Mouse (Mus musculus) gastrocnemius, postnatal 36 days (tissue): ENCODE measurements around the gene Tmem40. TPM values are rescaled to one million over a fixed set of nuclear protein-coding genes. Genes with fewer than 3 reads are reported as not detected.

Experiments
- DNase-seq, 2 experiments: peaks; one replicate each; pipeline ENCODE4 v3.0.0; 2022
- intact Hi-C: fragments of 180-260 bp; cut with DNase I; formaldehyde crosslinking; loops from one replicate; pipeline ENCODE4 v1.15.1; 2025
- total RNA-seq, 2 experiments: library from RNA; stranded (reverse); gene quantifications; 2 replicates each; pipeline ENCODE4 v1.2.3; 2021

The Tmem40 gene
- total RNA-seq, 2 experiments from 2014 or later = 0.72 TPM; not detected in 1

DNA sequence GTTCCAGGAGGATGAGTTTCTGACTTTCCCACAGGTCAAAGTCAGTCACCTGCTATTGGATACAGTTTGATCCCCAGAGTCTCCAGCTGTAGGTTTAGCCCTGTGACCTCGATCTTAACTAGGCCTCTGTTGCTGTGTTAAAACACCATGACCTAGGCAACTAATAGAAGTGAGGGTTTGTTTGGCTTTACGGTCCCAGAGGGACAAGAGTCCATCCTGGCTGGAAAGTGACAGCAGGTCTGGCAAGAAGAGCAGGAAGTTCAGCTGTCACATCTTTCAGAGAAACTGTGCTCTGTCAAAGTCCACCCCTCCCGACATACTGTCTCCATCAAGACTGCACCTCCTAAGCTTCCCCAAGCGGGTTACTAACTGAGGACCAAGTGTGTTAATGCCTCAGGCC, 8.6 kb upstream of the Tmem40 start:
- intact Hi-C loops = no loop called here
- no peak for DNase-seq

DNA sequence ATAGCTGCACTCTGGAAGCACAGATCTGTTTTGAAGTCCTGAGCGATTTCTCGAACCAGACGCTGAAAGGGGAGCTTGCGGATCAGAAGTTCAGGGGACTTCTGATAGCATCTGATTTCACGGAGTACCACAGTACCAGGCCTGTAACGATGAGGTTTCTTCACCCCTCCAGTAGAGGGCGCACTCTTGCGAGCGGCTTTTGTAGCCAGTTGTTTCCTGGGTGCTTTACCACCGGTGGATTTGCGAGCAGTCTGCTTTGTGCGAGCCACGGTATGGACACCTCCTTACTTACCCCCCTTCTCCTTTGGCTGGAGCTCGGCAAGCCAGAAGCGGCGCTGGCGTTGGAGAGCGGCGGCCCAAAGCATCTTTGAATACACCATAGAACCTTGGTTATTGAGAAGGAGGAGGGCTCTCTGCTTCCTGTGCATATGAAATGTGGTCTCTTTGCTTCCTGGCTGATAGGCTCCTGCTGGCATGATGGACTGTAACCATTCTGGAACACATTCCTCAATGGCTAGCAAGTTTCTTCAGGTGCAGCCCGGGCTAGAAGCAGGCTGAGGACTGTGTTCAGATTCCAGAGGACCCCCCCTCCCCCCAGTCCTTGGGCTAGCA, 8.0 kb upstream of the Tmem40 start:
- intact Hi-C loops = no loop called here

DNA sequence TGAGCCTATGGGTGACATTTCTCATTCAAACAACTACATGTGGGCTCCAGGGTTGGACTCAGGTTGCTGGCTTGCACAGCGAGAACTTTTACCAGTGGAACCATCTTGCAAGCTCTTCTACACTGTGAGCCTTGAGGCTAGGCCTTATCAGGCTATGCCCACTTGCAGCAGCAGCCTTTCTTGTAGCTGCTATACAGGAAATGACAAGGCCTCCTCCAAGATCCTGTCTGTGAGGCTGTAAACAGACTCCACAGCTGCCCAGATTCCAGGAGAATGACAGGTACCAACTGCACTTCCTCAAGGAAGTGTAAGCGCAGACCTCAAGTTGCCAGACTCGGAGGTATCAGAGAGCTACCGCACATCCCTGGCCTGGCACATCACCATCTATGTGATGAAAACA, 6.0 kb upstream of the Tmem40 start:
- DNase-seq = no peak
- intact Hi-C loops = no loop called here

More for the DNA sequence above, 8.0 kb upstream of the Tmem40 start:
- no peak for DNase-seq

DNA sequence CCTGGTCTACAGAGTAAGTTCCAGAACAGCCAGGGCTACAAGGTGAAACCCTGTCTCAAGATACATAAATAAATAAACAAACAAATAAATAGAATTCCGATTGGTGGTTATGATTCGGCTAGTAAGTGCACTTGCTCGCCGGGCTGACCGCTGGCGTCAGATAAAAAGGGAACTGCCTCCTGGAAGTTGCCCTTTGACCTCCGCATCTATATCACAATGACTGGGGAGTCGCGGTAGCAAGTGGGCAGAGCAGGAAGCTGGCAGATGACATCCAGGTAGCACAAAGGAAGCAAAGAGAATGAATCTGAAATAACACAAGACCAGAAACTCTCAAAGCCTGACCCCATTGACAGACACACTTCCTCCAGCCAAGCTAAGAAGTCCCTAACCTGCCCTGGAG, 5.1 kb upstream of the Tmem40 start:
- intact Hi-C loops = no loop called here
- DNase-seq = no peak

DNA sequence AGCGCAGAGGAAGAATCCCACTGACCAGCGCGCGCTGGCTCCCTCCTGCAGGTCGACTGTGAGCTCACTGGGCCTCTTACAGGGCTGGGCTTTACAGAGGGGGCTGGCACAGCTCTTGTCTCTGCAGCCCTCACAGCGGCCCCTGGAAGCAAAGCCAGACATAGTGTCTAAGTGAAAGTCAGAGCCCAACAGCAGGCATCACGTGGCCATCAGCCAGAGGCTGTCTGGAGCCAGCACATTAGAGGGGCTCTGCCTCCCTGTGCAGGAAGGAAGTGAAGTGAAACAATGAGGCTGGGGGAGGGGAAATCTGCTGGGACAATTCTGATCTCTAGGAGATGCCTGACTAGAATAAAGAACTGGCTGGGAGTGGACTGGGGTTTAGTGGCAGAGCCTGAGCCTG, 2.0 kb upstream of the Tmem40 start:
- intact Hi-C loops = no loop called here
- DNase-seq = no peak

DNA sequence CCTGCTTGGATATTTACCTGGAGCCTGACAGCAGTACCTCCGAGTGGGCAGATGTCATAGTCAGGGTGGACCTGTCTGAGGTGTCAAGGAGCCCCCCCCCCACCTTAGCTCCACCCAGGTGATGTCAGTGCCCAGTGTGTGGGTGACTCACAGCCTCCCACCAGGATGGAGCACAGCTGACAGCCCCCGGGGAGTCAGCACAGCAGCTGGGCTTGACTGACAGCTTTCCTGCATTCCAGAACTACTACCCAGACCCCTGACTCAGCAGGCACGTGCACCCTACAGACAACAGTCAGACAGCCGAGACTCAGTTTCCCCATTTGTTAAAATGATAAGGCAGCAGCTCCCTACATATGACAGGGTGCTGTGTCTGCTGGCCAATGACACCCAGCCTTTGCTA, 1.2 kb downstream of the Tmem40 start:
- intact Hi-C loops = no loop called here

DNA sequence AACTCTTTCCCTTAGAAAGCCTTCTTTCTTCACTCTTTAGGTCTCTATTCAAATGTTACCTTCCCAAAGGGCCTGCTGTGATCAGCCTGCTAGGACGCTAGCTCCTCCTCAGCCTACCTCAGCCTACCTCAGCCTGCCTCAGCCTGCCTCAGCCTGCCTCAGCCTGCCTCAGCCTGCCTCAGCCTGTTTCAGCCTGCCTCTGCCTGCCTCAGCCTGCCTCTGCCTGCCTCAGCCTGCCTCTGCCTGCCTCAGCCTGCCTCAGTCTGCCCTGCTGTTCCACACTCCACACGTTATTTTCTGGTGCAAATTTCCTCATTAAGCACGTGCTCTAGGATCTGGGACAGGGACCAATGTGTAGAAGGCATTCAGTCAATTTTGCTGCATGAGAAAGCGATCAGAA, 2.1 kb downstream of the Tmem40 start:
- intact Hi-C loops = no loop called here
- DNase-seq = no peak

More for the DNA sequence above, 1.2 kb downstream of the Tmem40 start:
- no peak for DNase-seq

DNA sequence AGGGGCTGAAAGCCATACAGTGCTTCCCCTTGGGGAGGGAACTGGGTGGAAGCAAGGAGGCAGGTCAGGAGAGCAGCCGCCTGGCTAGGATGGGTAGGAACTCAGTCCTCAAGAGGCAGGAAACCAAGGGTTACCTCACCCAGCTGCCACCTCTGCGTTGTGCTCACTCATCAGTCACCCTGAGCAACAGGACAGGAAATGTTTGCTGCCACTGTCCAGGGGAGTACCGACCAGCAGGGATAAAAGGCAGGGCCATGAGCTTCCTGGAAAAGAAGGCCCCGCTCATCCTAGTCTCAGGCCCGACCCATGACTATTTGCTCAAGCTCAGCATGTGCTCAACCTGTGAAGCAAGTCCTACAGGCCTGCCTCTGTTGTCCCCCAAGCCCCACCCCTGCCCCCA, 2.7 kb downstream of the Tmem40 start:
- DNase-seq = no peak
- intact Hi-C loops = no loop called here

DNA sequence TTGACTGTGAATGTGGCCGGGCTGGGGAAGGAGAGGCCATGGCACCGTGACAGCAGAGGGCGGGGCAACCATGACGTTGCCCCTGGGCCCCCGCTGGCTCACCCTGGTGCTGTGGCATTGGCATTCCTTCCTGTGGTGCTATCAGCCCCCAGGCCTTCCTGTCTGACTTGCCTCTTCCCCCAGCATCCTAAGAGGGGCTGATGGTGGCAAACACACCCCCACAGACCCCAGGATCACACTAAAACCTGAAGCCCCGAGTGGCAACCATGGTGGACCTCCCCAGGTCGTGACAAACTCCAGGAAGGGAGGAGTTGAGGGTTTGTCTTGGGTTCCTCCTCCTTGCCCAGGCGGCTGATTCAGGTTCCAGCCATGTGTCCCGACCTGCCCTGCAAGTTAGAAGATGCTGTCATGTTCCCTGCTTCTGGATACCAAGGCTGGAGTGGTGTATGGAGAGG, 3.2 kb downstream of the Tmem40 start:
- intact Hi-C loops = no loop called here
- no peak for DNase-seq

DNA sequence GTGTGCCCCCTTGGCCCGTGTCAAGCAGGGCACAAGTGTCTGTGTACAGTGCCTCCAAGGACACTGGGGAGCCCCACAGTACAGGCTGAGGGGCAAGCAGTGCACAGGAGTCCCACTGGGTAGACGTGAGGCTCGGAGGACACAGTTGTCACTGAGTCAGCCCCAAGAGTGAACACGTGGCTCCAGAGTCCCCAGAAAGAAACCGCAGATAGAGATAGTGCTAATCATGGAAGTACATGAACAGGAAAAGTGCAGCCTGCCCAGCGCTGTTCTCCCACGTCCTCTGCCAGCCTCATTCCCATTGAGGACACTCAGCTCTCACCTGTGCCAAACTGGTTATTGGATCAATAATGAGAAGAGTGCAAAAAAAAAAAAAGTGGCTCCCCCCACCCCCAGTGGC, 6.7 kb downstream of the Tmem40 start:
- DNase-seq = no peak
- intact Hi-C loops = no loop called here

DNA sequence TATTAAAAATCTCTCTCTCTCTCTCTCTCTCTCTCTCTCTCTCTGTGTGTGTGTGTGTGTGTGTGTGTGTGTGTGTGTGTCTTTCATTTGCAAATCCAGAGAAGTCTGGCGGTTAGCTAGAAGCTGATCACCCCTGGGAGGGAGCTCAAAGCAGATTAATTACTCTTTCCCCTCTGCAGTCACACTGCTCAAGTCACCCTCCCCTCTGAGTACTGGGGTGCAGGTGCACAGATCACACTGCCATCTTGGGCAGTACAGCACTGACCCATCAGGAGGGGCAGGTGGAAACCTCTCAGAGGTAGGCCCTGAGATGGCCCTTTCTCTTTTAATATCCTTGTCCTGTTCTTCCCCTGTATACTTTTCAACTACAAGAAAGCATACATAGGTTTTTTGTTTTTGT, 15.9 kb downstream of the Tmem40 start:
- intact Hi-C loops = no loop called here
- DNase-seq = no peak

DNA sequence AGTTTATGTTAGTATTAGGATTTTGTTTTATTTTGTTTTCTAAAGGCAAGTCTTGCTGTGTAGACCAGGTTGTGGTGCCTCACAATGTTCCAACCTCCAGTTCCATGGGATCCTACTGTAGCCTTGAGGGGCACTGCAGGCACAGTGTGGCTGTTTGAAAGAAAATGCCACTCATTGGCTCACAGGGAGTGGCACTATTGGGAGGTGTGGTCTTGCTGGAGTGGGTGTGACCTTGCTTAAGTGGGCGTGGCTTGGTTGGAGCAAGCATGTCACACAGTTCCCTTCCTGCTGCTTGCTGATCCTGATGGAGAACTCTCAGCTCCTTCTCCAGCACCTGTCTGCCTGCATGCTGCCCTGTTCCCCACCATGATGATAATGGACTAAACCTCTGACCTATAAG, 18.6 kb downstream of the Tmem40 start:
- intact Hi-C loops = no loop called here
- DNase-seq = no peak

DNA sequence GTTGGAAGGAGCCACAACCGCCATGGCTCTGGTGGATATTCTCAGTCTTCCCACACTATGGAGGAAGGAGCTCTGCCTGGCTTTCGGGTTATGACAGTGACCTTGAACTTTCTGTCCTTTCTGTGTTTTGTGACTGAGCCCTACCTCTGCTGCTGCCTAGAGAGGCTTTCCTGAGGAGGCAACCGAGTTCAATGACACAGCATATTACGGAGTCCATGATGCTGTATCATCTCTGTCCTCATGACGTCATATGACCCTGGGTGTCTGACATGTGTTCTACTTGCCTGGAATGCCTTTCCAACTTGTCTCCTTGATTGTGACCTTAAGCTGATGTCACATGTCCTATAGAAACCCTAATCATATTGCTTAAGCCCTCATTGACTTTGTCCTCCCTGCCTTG, 23.2 kb downstream of the Tmem40 start:
- intact Hi-C loops = no loop called here
- DNase-seq = no peak

DNA sequence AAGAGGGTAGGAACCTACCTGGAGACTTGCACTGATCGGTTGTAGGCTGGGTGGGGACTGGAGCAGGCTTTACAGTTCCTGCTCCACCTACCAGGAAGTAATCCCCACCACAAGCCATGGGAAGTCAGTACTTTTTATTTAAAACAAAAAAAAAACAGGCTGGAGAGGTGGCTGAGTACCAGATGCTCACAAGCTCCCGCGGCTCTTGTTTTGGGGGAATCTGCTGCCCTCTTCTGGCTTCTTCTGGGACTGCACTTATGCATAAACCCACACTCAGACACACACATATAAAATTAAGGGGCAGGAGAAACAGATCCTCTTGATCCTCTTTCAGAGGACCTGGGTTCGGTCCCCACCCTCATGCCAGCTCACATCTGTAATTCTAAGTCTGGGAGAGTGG, 27.3 kb downstream of the Tmem40 start:
- intact Hi-C loops = no loop called here
- no peak for DNase-seq

DNA sequence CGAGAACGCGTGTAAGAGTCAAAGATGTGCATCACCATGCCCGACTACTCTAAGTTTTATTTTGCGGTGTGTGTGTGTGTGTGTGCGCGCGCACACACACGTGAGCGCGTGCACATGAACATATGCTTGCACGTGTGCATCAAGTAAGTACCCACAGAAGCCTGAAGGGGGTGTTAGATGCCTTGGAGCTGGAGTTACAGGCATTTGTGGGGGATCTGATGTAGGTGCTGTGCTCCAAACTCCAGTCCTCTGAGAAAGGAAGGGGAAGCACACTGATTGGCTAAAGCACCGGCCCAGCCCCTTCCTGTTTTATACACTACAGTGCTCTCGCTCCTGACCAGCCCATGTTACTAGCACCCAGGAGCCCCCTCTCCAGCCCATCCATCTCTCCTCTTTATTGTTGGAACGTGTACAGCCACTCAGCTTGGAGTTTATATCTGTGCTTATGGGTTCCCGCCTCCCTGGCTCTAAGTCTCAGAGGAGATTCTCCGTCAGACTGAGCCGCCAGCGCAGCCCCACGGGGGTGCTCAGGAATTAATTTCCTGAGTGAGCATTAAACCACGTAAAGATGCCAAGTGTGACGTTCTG, 29.8 kb downstream of the Tmem40 start:
- intact Hi-C loops = no loop called here
- DNase-seq = no peak

DNA sequence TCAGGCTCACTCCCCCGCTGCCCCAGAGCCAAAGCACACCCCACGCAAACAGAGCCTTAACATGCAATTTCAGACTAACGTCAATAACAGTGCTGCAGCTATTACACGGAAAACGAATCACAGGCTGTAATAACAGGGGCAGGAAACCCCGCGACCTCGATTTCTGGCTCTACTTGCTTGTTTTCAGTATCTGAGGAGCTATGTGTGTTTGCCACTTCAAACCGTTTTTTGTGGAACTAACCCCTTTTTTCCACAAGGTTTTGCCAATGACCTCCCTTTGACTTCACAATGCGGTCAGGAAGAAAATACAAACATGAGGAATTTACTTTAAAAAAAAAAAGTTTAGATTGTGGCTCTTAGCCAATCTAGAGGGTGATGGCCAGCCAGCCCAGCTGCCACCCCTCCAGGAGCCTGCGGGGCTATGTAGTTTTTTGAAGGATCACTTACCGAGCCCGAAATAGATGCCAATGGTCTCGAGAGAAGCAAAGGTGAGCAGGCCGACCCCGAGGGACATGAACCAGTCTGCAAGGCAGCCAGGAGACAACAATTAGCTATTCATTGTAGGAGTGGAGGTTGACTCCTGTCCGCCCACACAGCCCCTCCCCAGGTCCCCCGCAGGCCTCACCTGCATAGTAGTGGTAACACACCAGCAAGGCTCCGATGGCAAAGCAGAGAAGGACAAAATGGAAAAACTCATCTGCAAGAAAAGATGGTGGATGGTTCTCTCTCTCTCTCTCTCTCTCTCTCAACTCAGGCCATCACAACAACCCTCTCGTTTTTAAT, 31.5 kb downstream of the Tmem40 start:
- intact Hi-C loops = no loop called here
- DNase-seq = no peak

DNA sequence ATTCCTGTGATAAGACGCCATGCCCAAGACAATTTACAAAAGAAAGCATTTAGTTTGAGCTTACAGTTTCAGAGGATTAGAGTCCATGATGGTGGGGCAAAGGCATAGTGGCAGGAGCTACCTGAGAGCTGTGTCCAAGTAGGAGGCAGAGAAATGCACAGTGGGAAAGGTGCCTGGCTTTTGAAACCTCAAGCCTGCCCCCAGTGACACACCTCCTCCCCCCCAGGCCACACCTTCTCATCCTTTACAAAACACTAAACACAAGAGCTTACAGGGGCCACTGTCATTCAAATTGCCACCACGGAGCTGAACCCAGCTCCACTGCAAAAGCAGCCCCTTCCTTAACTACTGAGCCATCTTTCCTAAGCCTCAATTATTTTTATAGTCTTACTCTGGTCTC, 34.6 kb downstream of the Tmem40 start:
- intact Hi-C loops = loop anchor here (10.0 kb wide), 1 partner anchor 77 kb away; the partner anchor contains the start of gene Rpl32
- DNase-seq = no peak

DNA sequence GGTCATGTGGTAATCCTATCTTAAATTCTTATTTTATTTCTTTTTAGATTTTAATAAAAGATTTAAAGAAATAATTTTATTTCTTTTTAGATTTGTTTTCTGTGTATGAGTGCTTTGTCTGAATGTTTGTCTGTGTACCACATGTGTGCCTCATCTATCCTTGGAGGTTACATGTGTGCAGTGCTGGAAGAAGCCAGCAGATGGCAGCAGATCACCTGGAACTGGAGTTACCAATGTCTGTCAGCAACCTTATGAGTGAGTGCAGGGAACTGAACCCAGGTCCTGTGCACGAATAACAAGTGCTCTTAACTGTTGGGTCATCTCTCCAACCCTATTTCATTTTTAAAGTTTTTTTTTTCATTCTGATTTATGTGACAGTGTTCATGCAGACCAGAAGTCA, 35.1 kb downstream of the Tmem40 start:
- intact Hi-C loops = loop anchor here (10.0 kb wide), 1 partner anchor 78 kb away; the partner anchor contains the start of gene Rpl32
- peak in 1 of 2 experiments; percentile 33 for DNase-seq

DNA sequence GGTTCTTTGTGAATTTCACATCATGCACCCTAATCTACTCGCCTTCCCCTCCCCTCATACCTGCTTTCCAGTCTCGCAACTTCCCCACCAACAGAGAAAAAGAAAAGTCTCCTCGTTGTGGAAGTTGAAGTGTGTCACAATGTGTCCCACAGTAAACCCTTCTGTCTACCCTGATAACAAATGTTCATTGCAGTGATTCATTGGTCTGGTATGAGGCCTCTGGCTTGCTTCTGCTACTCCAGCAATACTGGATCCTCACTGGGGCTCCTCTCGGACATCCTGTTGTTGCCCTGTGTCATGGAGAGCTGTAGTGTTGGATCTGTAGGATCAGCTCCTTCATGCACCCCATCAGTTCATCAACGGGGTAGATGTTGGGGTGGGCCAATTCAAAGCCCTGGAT, 40.0 kb downstream of the Tmem40 start:
- intact Hi-C loops = loop anchor here (10.0 kb wide), 1 partner anchor 83 kb away; the partner anchor contains the start of gene Rpl32
- no peak for DNase-seq

DNA sequence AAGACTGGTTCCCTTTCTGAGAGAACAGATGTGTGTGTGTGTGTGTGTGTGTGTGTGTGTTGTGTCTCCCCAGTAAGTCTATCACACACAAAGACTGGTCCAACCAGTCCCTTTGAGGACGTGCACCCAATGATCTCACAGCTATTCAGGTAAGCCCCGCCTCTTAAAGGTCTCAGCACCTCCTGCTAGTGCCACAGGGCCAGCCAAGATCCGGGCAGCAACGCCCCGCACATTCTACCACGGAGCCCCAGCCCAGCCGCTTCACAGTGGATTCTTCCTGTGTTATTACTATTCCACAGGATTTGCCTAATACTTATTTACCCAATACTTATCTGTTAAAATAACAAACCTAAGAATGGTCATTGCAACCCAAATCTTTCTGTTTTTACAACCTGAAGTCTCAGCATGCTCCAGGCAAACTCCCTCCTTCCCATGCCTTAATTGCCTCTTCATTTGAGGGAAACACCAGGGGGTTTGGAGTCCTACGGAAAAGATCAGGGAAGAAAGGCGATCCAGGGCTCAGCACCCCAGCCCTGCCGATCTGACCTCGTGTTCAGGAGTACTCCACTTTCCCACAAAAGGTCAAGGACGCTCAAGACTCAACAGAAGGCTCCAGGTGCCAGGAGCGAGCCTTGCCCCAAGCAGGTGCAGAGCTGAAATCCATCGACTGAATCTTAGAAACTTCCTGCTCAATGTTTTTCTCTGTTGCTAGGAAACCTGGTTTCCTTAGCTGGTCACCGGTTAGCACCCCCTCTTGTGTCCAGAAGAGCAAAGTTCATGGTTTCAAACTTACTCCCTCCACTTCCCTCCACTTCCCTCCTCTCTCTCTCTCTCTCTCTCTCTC, 44.3 kb downstream of the Tmem40 start:
- peak; percentile 33 to 35 for DNase-seq
- intact Hi-C loops = loop anchor here (5.0 kb wide), 1 partner anchor 96 kb away; no protein-coding TSS in a partner anchor
